Mouse (Mus musculus) heart, postnatal 4 days (tissue): ENCODE results near the gene B3galt2. TPM values are rescaled to one million over a fixed set of nuclear protein-coding genes. Genes with fewer than 3 reads are reported as not detected.
"Not testable (repeated sequence)": the region's sequence is repeated elsewhere in the genome, so short reads cannot be mapped to it uniquely, and the experiment has no call there.

ENCODE experiments used
- DNase-seq: peaks from one replicate; pipeline ENCODE4 v3.0.0; 2021
- total RNA-seq, 2 experiments: library from RNA; stranded (reverse); gene quantifications; 2 replicates each; pipeline ENCODE4 v1.2.3; 2021

The B3galt2 gene
- total RNA-seq, result under 1 TPM; 0.09 to 0.10 TPM

DNA sequence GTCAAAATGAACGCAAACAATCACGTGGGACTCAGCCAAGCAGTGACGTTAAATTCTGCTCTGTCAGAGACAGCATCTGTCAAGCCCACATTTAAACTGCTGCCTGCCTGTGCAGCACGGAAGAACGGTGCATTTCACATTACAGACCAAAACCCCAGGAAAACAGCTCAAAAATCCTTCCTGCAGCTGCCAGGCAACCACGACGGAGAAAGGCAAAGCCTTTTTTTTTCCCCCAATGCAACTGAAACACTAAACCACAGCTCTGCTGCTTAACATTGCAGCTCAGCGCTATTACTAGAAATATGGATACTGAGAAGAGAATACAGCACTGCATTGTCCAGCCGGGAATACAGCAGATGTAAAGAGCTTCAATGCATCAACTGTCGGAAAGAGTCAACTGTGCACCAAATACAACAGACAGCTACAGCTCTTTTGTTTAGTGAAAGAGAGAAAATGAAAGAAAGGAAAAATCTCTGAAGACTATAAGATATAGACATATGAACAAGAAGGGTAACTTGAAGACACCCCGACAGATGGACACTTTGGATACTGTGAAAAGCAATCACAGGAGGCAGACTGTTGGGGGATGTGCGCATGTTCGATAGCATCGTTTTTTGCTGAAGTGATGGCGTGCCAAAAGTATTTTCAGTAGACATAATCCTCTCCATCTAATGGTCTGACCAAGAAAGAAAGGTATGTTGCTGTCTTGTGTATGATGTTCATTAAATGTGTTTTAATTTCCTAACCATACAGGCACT lies at the start of gene B3galt2:
Gene B3galt2, plus strand, starts transcription at position 15 of the 758 bp plus-strand sequence.
- peak; percentile 13 for DNase-seq

DNA sequence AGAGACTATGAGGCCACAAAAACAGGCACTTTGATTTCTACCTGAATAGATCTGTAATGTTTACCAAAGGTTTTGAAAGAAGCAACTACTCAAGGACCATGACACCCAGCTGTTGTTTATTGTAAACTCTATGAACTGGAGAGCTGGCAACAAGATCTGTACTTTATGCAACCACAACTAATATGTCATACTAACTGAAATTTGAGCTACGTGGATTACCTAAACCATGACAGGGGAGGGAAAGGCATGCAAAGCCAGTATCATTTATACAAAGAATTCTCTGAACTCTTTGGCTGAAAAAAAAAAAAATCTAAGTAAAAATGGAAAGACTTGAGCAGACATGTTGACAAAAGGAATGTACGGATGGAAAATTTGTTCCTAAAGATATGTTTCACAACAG lies 43.6 kb upstream of the B3galt2 start:
- DNase-seq, result no peak

- no peak for DNase-seq
Measured at GRCm38 (mm10) chr1:143608911-143609310, 31.6 kb upstream of the B3galt2 start.

- no peak for DNase-seq
Measured at GRCm38 (mm10) chr1:143612901-143613300, 27.6 kb upstream of the B3galt2 start.

- no peak for DNase-seq
Measured at GRCm38 (mm10) chr1:143619760-143620159, 20.7 kb upstream of the B3galt2 start.

GRCm38 (mm10) chr1:143621930-143622329 lies 18.5 kb upstream of the B3galt2 start:
- no peak for DNase-seq

DNA sequence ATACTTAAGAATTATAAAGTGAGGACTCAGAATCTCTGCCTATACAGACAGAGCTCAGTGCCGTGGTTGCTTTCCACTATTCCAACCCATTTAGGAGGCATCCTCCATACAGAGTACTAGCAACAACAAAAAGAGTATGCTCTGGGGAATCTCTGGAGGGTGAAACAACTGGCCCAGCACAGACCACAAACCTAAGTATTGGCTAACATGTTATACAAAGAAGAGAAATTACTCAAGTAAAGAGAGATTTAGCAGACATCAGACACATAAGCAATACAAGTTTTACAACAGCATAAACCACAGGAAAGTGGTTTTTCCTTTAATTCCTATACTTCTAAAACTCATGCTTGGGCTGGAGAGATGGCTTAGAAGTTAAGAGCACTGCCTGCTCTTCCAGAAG lies 17.8 kb upstream of the B3galt2 start:
- no peak for DNase-seq

GRCm38 (mm10) chr1:143631337-143631736 lies 9.1 kb upstream of the B3galt2 start:
- no peak for DNase-seq

DNA sequence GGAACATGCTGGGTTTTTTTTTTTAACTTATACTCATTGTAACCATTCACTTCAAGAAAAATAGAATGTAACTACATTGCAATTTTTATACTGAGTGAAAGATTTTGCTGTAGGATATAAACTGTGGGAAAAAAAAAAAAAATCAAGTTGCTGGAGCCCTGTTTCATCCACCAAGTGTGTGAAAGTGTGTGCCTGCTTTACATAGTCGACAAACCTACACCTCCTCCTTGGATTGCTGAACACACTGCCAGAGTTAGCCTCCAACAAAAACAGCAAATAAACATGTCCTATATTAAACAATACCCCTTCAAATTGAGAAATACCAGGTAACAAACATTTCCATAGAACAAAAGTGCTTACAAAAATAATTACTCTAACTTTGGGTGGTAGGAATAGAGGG lies 8.1 kb upstream of the B3galt2 start:
- no peak for DNase-seq

- no peak for DNase-seq
Measured at GRCm38 (mm10) chr1:143632854-143633587, 7.4 kb upstream of the B3galt2 start.

DNA sequence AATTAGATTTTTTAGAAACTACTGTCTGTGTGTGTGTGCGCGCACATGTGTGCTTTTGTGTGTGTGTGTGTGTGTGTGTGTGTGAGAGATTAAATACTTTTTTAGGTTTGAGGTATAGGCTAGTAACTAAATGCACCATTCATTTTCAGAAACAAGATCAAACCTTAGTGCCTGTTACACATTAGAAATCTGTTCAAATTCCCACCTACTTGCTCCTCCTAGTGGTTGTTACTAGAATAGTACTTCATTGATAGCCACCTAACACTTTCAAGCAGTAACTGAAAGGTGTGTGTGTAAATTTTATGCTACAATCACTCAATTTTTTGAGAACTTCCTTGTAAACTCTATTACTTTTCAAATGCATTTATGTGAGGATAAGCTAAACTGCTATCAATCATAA lies 3.8 kb downstream of the B3galt2 start:
- no peak for DNase-seq

- no peak for DNase-seq
Measured at GRCm38 (mm10) chr1:143645386-143645785, 4.9 kb downstream of the B3galt2 start.

DNA sequence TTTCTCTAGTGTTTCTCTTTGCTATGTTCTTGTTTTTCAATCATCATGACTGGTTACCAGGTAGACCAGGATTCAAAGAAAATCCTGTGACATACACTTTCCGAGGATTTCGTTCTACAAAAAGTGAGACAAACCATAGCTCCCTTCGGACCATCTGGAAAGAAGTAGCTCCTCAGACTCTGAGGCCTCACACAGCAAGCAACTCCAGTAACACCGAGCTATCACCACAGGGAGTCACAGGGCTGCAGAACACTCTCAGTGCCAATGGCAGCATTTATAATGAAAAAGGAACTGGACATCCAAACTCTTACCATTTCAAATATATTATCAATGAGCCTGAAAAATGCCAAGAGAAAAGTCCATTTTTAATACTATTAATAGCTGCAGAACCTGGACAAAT lies 5.8 kb downstream of the B3galt2 start:
- no peak for DNase-seq

GRCm38 (mm10) chr1:143650317-143650716 lies 9.9 kb downstream of the B3galt2 start:
- DNase-seq, result no peak

- DNase-seq, result no peak
Measured at GRCm38 (mm10) chr1:143653646-143654045, 13.2 kb downstream of the B3galt2 start.

GRCm38 (mm10) chr1:143663197-143663596 lies 22.7 kb downstream of the B3galt2 start:
- no peak for DNase-seq

DNA sequence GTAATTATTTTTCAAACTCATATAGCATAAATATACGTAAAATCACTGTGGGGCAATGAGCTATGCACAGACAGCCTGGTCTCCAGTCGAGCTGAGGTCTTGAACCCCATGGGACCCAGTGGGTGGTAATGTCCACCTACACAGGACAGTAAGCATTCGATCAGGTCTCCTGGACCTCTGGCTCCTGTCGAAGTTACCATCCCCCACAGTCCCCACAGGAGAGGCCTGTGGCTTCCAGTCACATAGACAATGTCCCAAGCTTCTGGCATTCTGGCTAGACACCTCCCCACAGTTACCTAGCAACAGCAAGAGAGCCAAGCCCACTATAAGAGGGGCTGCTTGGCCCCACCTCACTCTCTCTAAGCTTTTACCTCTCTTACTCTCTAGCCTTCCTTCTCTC lies 24.3 kb downstream of the B3galt2 start:
- DNase-seq, result not testable (repeated sequence)

- DNase-seq, result no peak
Measured at GRCm38 (mm10) chr1:143675734-143676361, 35.4 kb downstream of the B3galt2 start.

DNA sequence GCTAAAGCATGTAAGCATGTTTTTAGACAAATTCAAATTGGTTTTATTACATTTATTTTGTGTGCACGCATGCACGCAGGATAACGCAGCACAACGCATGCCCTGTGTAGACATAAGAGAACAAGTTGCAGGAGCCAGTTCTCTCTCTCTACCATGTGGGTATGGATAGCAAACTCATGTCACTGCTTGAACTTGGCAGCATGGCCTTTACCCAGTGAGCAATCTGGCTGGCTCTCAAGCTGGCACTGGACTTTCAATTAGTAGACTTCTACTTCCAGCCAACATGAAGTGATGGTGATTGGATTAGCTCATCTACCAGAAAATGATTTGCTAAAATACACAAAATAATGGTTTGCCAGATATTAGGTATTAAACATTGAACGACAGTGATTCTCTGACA lies 40.6 kb downstream of the B3galt2 start:
- DNase-seq, result peak; percentile 37

DNA sequence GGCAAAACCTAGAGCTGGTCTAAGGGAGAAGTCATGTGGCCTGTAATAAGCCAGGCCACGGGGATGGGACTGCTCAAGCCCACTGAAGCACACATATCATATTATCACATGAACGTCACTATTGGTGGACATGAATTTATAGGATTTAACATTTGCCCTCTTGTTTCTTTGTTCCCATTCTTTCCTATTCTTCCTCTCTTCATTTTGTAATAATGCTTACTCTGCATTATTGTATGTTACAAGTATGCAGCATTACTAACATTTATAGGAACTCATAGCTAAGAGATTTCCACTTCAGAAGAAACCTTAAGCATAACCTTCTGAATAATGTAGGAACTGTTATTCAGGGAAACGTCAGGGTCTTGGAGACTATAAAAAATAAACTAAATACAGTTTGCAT lies 44.4 kb downstream of the B3galt2 start:
- no peak for DNase-seq

DNA sequence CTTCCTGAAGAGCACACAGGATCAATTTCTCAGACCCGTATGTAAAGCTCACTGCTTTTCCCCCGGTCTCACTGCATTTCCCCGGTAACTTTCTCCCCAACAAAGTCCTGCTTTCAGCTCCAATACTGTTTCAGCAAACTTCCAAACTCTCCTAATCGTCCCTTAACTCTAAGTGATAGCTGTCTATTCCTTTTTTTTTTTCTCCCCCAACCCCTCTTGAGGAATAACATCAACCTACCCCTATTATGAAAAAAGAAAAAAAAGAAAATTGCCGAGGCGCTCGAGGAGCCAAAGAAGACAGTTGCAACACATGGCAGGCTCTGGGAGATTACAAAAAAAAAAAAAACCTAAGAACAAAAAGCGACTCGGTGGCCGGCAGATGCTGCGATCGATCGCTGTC lies 61.3 kb downstream of the B3galt2 start:
- no peak for DNase-seq

DNA sequence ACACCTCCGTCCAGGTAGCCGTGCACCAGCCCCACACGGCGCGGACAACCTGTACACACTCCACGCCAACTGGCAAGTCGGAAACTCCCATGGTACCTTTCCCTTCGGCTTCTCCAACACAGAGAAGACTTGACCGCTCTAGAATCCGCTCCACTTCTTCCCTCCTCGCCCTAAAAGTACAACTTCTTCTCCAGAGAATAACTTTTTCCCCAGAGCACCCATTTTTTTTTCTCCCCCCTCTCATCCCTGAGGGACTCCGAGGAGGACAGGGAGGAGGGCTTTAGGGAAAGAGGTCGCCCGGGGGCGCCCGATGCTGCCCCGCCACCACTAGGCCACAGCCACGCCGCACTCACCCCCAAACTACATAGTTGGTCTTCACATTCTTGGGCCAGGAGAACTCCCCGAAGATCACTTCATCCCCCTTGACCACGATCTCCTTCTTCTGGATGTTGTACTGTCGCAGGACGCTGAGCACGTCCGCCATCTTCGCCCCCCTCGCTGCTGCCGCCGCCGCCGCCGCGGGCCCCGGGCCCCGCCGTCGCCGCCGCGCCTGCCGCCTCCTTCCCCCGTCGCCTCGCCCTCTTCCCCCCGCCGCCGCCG lies 61.8 kb downstream of the B3galt2 start:
- DNase-seq, result no peak

DNA sequence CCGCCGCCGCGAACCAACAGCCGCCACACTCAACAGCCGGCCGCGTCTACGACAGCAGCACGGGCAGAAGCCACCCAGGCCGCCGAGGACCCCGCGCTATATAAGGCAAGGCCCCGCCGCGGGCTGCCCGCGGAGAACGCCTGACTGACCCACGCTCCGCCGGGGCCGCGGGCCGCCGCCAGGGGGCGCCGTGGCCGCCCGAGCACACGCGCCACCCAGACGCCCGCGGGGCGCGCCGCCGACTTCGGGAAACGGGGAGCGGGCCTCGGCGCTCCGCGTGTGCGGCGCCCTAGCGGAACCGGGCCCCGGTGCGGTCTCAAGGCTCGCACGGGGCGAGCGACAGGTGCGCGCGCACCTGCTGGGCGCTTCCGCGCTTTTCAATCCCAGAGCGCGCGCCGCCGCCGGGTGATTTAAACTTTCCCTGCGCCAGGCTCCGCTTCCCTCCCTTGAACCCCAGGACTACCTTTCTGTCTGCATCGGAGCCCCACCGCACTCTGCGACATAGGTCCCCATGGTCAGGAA lies 62.3 kb downstream of the B3galt2 start, which contains the start of gene Cdc73:
Gene Cdc73, minus strand, starts transcription at position 153 of the 522 bp plus-strand sequence.
- peak; percentile 93 for DNase-seq
